Mouse (Mus musculus): ENCODE data around the gene Xab2. TPM values are rescaled to one million over a fixed set of nuclear protein-coding genes. Genes with fewer than 3 reads are reported as not detected.
"Not testable (repeated sequence)": the region's sequence is repeated elsewhere in the genome, so short reads cannot be mapped to it uniquely, and the experiment has no call there.

The Xab2 gene
- polyA plus RNA-seq, 1 experiment from 2014 or later = 76.9 TPM

GRCm38 (mm10) chr8:3594466-3594865 is 26.6 kb downstream of the Xab2 start:
- H3K36me3 ChIP-seq (ENCODE audit: insufficient read depth, low read length) = peaks cover 9% of the 10 kb centered on the region; the same call in 1 of the 2 replicates
- no peak overlapping the region for H3K9ac ChIP-seq (replicated peaks; ENCODE audit: low read length)
- no peak overlapping the region for H3K4me3 ChIP-seq (ENCODE audit: low read length)
- H3K9me3 ChIP-seq (ENCODE audit: low read length) = no peaks in the 10 kb centered on the region
- 0 out of 2 replicates have a peak, but pooled peaks cover 4% of the 10 kb centered on the region for H3K4me1 ChIP-seq (ENCODE audit: insufficient read depth, low read length)
- H3K27me3 ChIP-seq (ENCODE audit: insufficient read depth, low read length) = no peaks in the 10 kb centered on the region
- WGBS = 79% methylated on average over 2 of the region's 2 CpGs
- ATAC-seq (ENCODE audit: low FRiP score, low TSS enrichment) = no peak
- no peak overlapping the region for H3K27ac ChIP-seq (ENCODE audit: low read length)
- no peak overlapping the region for H3K4me2 ChIP-seq (replicated peaks; ENCODE audit: low read depth, low read length)

- ATAC-seq (ENCODE audit: low FRiP score, low TSS enrichment) = no peak
- WGBS = 72% methylated on average over 3 of the region's 3 CpGs
These were observed 27.6 kb downstream of the Xab2 start for GRCm38 (mm10) chr8:3593470-3593869.

GRCm38 (mm10) chr8:3588258-3588633 is 32.9 kb downstream of the Xab2 start:
- whole genome bisulfite sequencing = 8% methylated on average over 11 of the region's 11 CpGs
- no peaks in the 10 kb centered on the region for H3K36me3 ChIP-seq (ENCODE audit: insufficient read depth, low read length)
- peak overlapping the region; percentile 83 for H3K4me3 ChIP-seq (ENCODE audit: low read length)
- no peaks in the 10 kb centered on the region for H3K4me1 ChIP-seq (ENCODE audit: insufficient read depth, low read length)
- peaks cover 9% of the 10 kb centered on the region for H3K27me3 ChIP-seq (ENCODE audit: insufficient read depth, low read length)
- H3K27ac ChIP-seq (ENCODE audit: low read length) = peak overlapping the region; percentile 83
- peak overlapping the region; percentile 86 for H3K4me2 ChIP-seq (replicated peaks; ENCODE audit: low read depth, low read length)
- peak overlapping the region; percentile 84 for H3K9ac ChIP-seq (replicated peaks; ENCODE audit: low read length)
- H3K9me3 ChIP-seq (ENCODE audit: low read length) = no peaks in the 10 kb centered on the region
- ATAC-seq (ENCODE audit: low FRiP score, low TSS enrichment) = peak; percentile 64

More at GRCm38 (mm10) chr8:3593470-3593869, 27.6 kb downstream of the Xab2 start:
- no peak overlapping the region for H3K4me2 ChIP-seq (replicated peaks; ENCODE audit: low read depth, low read length)
- no peak overlapping the region for H3K9ac ChIP-seq (replicated peaks; ENCODE audit: low read length)
- H3K36me3 ChIP-seq (ENCODE audit: insufficient read depth, low read length) = peaks cover 6% of the 10 kb centered on the region; the same call in 1 of the 2 replicates
- H3K27ac ChIP-seq (ENCODE audit: low read length) = no peak overlapping the region
- H3K9me3 ChIP-seq (ENCODE audit: low read length) = no peaks in the 10 kb centered on the region
- H3K4me1 ChIP-seq (ENCODE audit: insufficient read depth, low read length) = 0 out of 2 replicates have a peak, but pooled peaks cover 4% of the 10 kb centered on the region
- H3K27me3 ChIP-seq (ENCODE audit: insufficient read depth, low read length) = no peaks in the 10 kb centered on the region
- H3K4me3 ChIP-seq (ENCODE audit: low read length) = no peak overlapping the region

DNA sequence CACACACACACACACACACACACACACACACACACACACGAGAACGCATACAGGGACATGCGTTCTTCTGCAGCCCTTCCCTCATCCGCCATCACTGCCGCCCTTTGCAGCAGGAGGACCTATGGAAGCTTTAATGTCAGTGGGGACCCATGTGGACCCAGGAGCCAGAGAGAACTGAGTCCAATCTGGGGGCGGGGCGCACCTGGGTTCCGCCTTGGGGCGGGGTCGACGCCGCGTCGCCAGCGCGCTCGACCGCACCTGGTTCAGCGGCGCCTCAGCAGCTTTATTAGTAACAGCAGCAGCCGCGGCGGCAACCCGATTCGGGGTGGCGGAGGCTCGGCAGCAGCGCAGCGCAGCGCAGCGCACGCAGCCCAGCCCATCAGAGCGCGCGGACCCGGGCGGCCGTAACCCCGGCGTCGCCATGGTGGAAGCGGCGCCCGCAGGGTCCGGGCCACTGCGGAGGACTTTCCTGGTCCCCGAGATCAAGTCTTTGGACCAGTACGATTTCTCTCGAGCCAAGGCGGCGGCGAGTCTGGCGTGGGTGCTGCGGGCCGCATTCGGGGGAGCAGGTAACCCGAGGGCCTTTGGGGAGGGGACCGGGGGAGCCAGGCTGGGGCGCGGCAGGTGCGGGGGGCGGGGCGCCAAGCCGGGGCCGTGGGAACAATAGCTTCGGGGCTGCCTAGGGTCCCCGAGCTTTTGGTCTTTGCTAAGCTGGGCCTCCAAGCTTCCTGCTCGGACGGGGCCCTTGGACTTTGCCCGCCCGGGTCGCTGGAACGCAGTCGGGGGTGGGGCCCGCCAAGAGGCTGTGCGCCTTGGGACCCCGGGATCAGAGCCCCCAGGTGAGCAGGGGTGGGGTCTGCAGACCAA is 33.5 kb downstream of the Xab2 start:
- under 1% methylated on average over 74 of the region's 77 CpGs for WGBS
- no peaks in the 10 kb centered on the region for H3K36me3 ChIP-seq (ENCODE audit: insufficient read depth, low read length)
- H3K9me3 ChIP-seq (ENCODE audit: low read length) = no peaks in the 10 kb centered on the region
- peaks cover 9% of the 10 kb centered on the region for H3K27me3 ChIP-seq (ENCODE audit: insufficient read depth, low read length)
- H3K9ac ChIP-seq (replicated peaks; ENCODE audit: low read length) = peak overlapping the region; percentile 84
- H3K4me2 ChIP-seq (replicated peaks; ENCODE audit: low read depth, low read length) = peak overlapping the region; percentile 86
- peak overlapping the region; percentile 83 for H3K27ac ChIP-seq (ENCODE audit: low read length)
- H3K4me3 ChIP-seq (ENCODE audit: low read length) = peak overlapping the region; percentile 83
- H3K4me1 ChIP-seq (ENCODE audit: insufficient read depth, low read length) = no peaks in the 10 kb centered on the region
- peak; percentile 82 for ATAC-seq (ENCODE audit: low FRiP score, low TSS enrichment)

DNA sequence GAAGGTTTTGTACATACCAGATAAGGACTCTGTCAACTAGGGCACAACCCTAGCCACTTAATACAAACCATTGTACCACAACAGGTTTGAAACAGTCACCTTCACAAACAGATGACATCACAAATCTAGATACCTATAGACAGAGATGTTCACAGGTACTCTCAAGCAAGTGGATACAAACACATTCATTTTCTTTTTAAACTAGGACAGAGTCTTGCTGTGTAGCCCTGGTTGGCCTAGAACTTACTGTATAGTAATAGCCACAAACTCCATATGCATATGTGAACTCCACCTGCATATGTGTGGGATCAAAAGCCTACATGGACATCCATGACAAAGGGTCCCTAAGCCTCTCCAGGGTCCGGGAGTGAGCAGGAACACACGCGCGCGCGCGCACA is 34.1 kb downstream of the Xab2 start, which contains the start of gene Camsap3:
Gene Camsap3 (plus strand): TSS at position 301 of the 398 bp plus-strand sequence.
- peak within 1 kb of the TSS; percentile 84 for H3K9ac ChIP-seq (replicated peaks; ENCODE audit: low read length)

GRCm38 (mm10) chr8:3586452-3586851 is 34.7 kb downstream of the Xab2 start:
- 97% methylated on average over 2 of the region's 2 CpGs for WGBS

More for the DNA sequence above, 34.1 kb downstream of the Xab2 start, which contains the start of gene Camsap3:
- 2% methylated on average over 7 of the region's 7 CpGs for WGBS
- peak within 1 kb of the TSS; percentile 83 for H3K4me3 ChIP-seq (ENCODE audit: low read length)
- peaks cover 9% of the 10 kb centered on the region for H3K27me3 ChIP-seq (ENCODE audit: insufficient read depth, low read length)
- peak within 1 kb of the TSS; percentile 83 for H3K27ac ChIP-seq (ENCODE audit: low read length)
- no peaks in the 10 kb centered on the region for H3K9me3 ChIP-seq (ENCODE audit: low read length)
- H3K4me2 ChIP-seq (replicated peaks; ENCODE audit: low read depth, low read length) = peak within 1 kb of the TSS; percentile 86
- no peaks in the 10 kb centered on the region for H3K4me1 ChIP-seq (ENCODE audit: insufficient read depth, low read length)
- ATAC-seq (ENCODE audit: low FRiP score, low TSS enrichment) = no peak
- no peaks in the 10 kb centered on the region for H3K36me3 ChIP-seq (ENCODE audit: insufficient read depth, low read length)

GRCm38 (mm10) chr8:3581961-3582360 is 39.2 kb downstream of the Xab2 start:
- whole genome bisulfite sequencing = 93% methylated on average over 1 of the region's 3 CpGs
- not testable (repeated sequence) for H3K27ac ChIP-seq (ENCODE audit: low read length); H3K9me3 ChIP-seq (ENCODE audit: low read length); H3K9ac ChIP-seq (replicated peaks; ENCODE audit: low read length); H3K36me3 ChIP-seq (ENCODE audit: insufficient read depth, low read length); H3K4me2 ChIP-seq (replicated peaks; ENCODE audit: low read depth, low read length); ATAC-seq (ENCODE audit: low FRiP score, low TSS enrichment); H3K4me1 ChIP-seq (ENCODE audit: insufficient read depth, low read length); H3K4me3 ChIP-seq (ENCODE audit: low read length); H3K27me3 ChIP-seq (ENCODE audit: insufficient read depth, low read length)

More at GRCm38 (mm10) chr8:3586452-3586851, 34.7 kb downstream of the Xab2 start:
- no peak for ATAC-seq (ENCODE audit: low FRiP score, low TSS enrichment)
- Histone ChIP-seq H3K36me3 (ENCODE audit: insufficient read depth, low read length) (no peaks in the 10 kb centered on the region), H3K4me2 (replicated peaks; ENCODE audit: low read depth, low read length) (no peak overlapping the region), H3K4me3 (ENCODE audit: low read length) (no peak overlapping the region), H3K9ac (replicated peaks; ENCODE audit: low read length) (no peak overlapping the region), H3K9me3 (ENCODE audit: low read length) (no peaks in the 10 kb centered on the region), H3K27ac (ENCODE audit: low read length) (no peak overlapping the region), H3K27me3 (ENCODE audit: insufficient read depth, low read length) (peaks cover 9% of the 10 kb centered on the region), H3K4me1 (ENCODE audit: insufficient read depth, low read length) (no peaks in the 10 kb centered on the region)

DNA sequence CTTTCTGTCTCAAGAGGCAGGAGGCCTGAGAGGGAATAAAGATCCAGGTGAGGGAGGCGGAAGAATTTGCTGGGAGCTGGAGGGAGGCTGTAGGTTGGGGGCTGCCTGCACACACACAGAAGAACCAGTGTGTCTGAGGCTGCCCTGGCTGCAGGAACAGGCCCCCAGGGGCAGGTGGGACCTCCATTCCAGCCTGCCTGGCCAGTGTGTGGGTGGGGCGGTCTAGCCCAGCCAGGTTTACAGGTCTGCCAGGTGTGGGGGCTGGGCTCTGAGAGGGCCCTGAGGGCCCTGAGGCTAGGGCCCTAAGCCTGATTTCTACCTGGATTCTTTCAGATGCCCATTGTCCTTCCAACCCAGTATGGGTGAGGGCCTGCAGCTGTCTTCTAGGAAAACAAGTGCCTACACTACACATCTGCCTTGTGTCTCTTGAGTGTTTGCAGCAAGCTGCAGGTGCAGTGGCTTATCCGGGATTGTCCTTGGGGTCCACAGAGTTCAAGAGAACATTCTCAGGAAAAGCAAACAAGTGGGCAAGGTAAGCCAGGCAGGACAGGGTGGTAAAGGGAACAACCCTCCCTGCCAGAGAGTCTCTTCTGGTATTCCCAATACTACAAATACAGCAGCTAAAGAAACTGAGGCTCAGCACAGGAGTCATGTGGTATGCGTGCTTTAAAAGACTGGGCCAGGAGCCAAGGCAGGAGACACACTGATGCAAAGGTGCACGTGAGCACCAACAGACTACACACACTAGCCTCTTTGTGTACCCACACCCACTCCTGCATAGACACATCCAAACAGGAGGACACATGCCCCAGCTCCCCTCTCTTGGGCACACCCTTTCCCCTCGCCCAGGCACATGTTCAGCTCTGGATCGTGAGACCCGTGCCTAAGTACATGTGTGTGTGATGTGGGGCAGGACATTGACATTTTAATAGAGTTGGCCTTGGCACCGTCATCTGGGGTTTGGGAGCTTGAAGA is 41.4 kb downstream of the Xab2 start:
- WGBS = 73% methylated on average over 9 of the region's 9 CpGs

DNA sequence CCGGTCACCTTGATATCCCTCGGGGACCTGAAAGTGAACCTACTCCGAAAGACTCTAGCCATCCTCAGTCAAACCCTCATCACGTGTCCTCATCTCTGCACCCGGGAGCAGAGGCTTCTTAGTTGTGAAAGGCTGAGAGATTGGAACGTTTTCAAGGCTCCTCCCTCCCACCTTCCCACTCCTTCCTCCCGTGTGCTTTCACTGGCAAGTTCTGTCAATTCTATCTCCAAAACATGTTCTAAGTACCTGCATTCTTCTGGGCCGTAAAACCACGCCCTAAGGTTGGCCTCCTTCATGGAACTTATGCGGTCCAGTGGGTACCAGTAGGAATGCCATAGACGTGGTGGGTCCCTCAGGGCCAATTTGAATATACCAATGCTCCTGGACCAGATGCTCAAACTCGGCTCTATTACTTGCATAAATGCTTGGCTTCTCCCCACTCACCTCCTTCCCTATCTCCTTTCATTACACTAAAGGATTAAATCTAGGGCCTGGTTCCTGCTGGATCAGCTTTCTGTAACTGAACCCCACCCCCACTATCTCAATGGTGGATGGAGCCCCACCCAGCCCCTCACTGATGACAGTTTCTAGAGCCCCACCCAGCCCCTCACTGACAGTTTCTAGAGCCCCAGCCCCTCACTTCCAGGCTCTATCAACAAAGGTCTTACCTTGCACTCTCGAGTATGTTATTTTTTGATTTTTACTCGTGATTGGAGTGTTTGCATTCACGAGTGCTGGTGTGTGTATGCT is 44.7 kb downstream of the Xab2 start:
- H3K4me3 ChIP-seq (ENCODE audit: low read length) = no peak overlapping the region
- WGBS = 68% methylated on average over 15 of the region's 15 CpGs
- no peaks in the 10 kb centered on the region for H3K27me3 ChIP-seq (ENCODE audit: insufficient read depth, low read length)
- no peaks in the 10 kb centered on the region for H3K4me1 ChIP-seq (ENCODE audit: insufficient read depth, low read length)
- no peak overlapping the region for H3K27ac ChIP-seq (ENCODE audit: low read length)
- H3K9me3 ChIP-seq (ENCODE audit: low read length) = no peaks in the 10 kb centered on the region
- no peak overlapping the region for H3K4me2 ChIP-seq (replicated peaks; ENCODE audit: low read depth, low read length)
- no peak for ATAC-seq (ENCODE audit: low FRiP score, low TSS enrichment)
- no peak overlapping the region for H3K9ac ChIP-seq (replicated peaks; ENCODE audit: low read length)
- no peaks in the 10 kb centered on the region for H3K36me3 ChIP-seq (ENCODE audit: insufficient read depth, low read length)

More for the DNA sequence above, 41.4 kb downstream of the Xab2 start:
- H3K9me3 ChIP-seq (ENCODE audit: low read length) = no peaks in the 10 kb centered on the region
- peak; percentile 72 for ATAC-seq (ENCODE audit: low FRiP score, low TSS enrichment)
- H3K4me3 ChIP-seq (ENCODE audit: low read length) = no peak overlapping the region
- H3K27me3 ChIP-seq (ENCODE audit: insufficient read depth, low read length) = no peaks in the 10 kb centered on the region
- H3K27ac ChIP-seq (ENCODE audit: low read length) = no peak overlapping the region
- H3K9ac ChIP-seq (replicated peaks; ENCODE audit: low read length) = no peak overlapping the region
- H3K4me1 ChIP-seq (ENCODE audit: insufficient read depth, low read length) = no peaks in the 10 kb centered on the region
- no peaks in the 10 kb centered on the region for H3K36me3 ChIP-seq (ENCODE audit: insufficient read depth, low read length)
- no peak overlapping the region for H3K4me2 ChIP-seq (replicated peaks; ENCODE audit: low read depth, low read length)

Data from kidney, embryonic 16.5 days (tissue).